Mouse (Mus musculus) spleen, adult 2 months (tissue): ENCODE data around the gene Olfr1359. TPM values are rescaled to one million over a fixed set of nuclear protein-coding genes. Genes with fewer than 3 reads are reported as not detected.
A peak's percentile ranks its signal among the peaks of the same experiment; 100 is the strongest.
"Not testable (repeated sequence)": the region's sequence is repeated elsewhere in the genome, so short reads cannot be mapped to it uniquely, and the experiment has no call there.

Experiments used
- DNase-seq, 2 experiments: peaks; one replicate each; pipeline versions ENCODE4 v3.0.0 to v3.0.0-alpha.2; 2012 to 2021; ENCODE audit warnings: low spot score in 2 of 2, low read depth in 1 of 2
- H3K27ac ChIP-seq: fragments of 200-500 bp; 2 replicates; pipeline ENCODE4 v1.5.1; 2012; ENCODE audit warnings: low read length, inconsistent platforms; ENCODE audit not compliant: insufficient read depth
- H3K27me3 ChIP-seq: fragments of 200-500 bp; 2 replicates; pipeline ENCODE4 v1.6.1; 2012; ENCODE audit warnings: mild to moderate bottlenecking, moderate library complexity, low read length, inconsistent platforms; ENCODE audit not compliant: control insufficient read depth, insufficient read depth
- H3K36me3 ChIP-seq: fragments of 200-500 bp; 2 replicates; pipeline ENCODE4 v1.6.1; 2012; ENCODE audit warnings: mild to moderate bottlenecking, low read length, inconsistent platforms; ENCODE audit not compliant: control insufficient read depth, insufficient read depth
- H3K4me1 ChIP-seq: fragments of 200-500 bp; 2 replicates; pipeline ENCODE4 v1.6.1; 2011; ENCODE audit warnings: inconsistent platforms; ENCODE audit not compliant: control insufficient read depth, insufficient read depth, insufficient read length
- H3K4me3 ChIP-seq: fragments of 200-500 bp; 2 replicates; pipeline ENCODE4 v1.5.1; 2011; ENCODE audit warnings: mild to moderate bottlenecking, inconsistent platforms; ENCODE audit not compliant: insufficient read depth, insufficient read length; ENCODE audit errors: extremely low read depth
- CTCF ChIP-seq: fragments of 200-500 bp; IDR thresholded peaks from 2 replicates; pipeline ENCODE4 v1.5.1; 2011; ENCODE audit warnings: mild to moderate bottlenecking, inconsistent platforms; ENCODE audit not compliant: insufficient read depth, insufficient read length, insufficient replicate concordance; ENCODE audit errors: extremely low read depth
- POLR2A ChIP-seq: fragments of 200-500 bp; IDR thresholded peaks from 2 replicates; pipeline ENCODE4 v1.6.1; 2011; ENCODE audit warnings: low read depth, low read length, inconsistent platforms
- WGBS: fragments of 180-500 bp; shearing (Covaris S2); methylation state at CpG from one replicate; pipeline ENCODE4 v1.1.7; 2018; 5-methylcytosine and 5-hydroxymethylcytosine counted together
- polyA plus RNA-seq: library from polyadenylated mRNA; depleted of rRNA; stranded (reverse); fragments of >200 nt; gene quantifications from 2 replicates; pipeline ENCODE4 v1.2.3, GENCODE M21; 2012

The Olfr1359 gene
- polyA plus RNA-seq, 1 experiment = not detected

- TF ChIP-seq CTCF (peak; percentile 34; the same call in 1 of the 2 replicates), POLR2A (no peak)
- peak; percentile 60 to 61 for DNase-seq
- WGBS = under 1% methylated on average over 7 of the region's 7 CpGs
- Histone ChIP-seq H3K27ac (peak overlapping the region; percentile 39; the same call in 1 of the 2 replicates), H3K36me3 (no peaks in the 10 kb centered on the region), H3K27me3 (no peaks in the 10 kb centered on the region), H3K4me1 (peaks cover 7% of the 10 kb centered on the region), H3K4me3 (no peak overlapping the region; the same call in 1 of the 2 replicates)
These were observed 16.8 kb downstream of the Olfr1359 start for GRCm38 (mm10) chr13:21714725-21715124.

- Histone ChIP-seq H3K4me3 (peak overlapping the region; percentile 33), H3K27ac (peak overlapping the region; percentile 40), H3K27me3 (no peaks in the 10 kb centered on the region), H3K4me1 (peaks cover 7% of the 10 kb centered on the region), H3K36me3 (no peaks in the 10 kb centered on the region)
- TF ChIP-seq CTCF = no peak
- no peak for TF ChIP-seq POLR2A
- 1% methylated on average over 22 of the region's 22 CpGs for WGBS
- DNase-seq = no peak
These were observed 17.4 kb downstream of the Olfr1359 start for GRCm38 (mm10) chr13:21715131-21715863.

- not testable (repeated sequence) for H3K4me1 ChIP-seq, H3K36me3 ChIP-seq, H3K27me3 ChIP-seq
- Histone ChIP-seq H3K4me3 (peak within 1 kb of the TSS; percentile 69), H3K27ac (peak within 1 kb of the TSS; percentile 97)
- TF ChIP-seq POLR2A = peak; percentile 62
- peak; percentile 73 to 89 for DNase-seq
- WGBS = under 1% methylated on average over 34 of the region's 50 CpGs
These were observed 18.1 kb downstream of the Olfr1359 start, which contains the start of the genes Hist1h2bl and Hist1h2ai for GRCm38 (mm10) chr13:21715864-21716539. Gene Hist1h2bl, minus strand, starts transcription at chr13:21716143. Gene Hist1h2ai, plus strand, starts transcription at chr13:21716422.

GRCm38 (mm10) chr13:21716540-21717391 is 18.9 kb downstream of the Olfr1359 start:
- H3K4me3 ChIP-seq = peak overlapping the region; percentile 56
- H3K27ac ChIP-seq = peak overlapping the region; percentile 97
- H3K4me1 ChIP-seq, H3K27me3 ChIP-seq, H3K36me3 ChIP-seq: not testable (repeated sequence)
- WGBS = under 1% methylated on average over 16 of the region's 38 CpGs
- DNase-seq = peak; percentile 24 to 48

- peak within 1 kb of the TSS; percentile 50 for H3K4me3 ChIP-seq
- H3K36me3 ChIP-seq, H3K27me3 ChIP-seq, H3K4me1 ChIP-seq: not testable (repeated sequence)
- TF ChIP-seq POLR2A = peak; percentile 55
- DNase-seq = peak; percentile 81 to 83
- 3% methylated on average over 32 of the region's 56 CpGs for WGBS
- H3K27ac ChIP-seq = peak within 1 kb of the TSS; percentile 79
These were observed 19.8 kb downstream of the Olfr1359 start, which contains the start of gene Hist1h3h for GRCm38 (mm10) chr13:21717397-21718357. Gene Hist1h3h, plus strand, starts transcription at chr13:21717659.
